Mouse (Mus musculus): ENCODE data around the gene Znrf2. TPM values are rescaled to one million over a fixed set of nuclear protein-coding genes. Genes with fewer than 3 reads are reported as not detected.

Znrf2 gene
- polyA plus RNA-seq, 1 experiment from 2014 or later, result 4.4 TPM

GRCm38 (mm10) chr6:54890221-54890620 is 73.5 kb downstream of the Znrf2 start:
- WGBS, result 50% methylated on average over 9 of the region's 9 CpGs

DNA sequence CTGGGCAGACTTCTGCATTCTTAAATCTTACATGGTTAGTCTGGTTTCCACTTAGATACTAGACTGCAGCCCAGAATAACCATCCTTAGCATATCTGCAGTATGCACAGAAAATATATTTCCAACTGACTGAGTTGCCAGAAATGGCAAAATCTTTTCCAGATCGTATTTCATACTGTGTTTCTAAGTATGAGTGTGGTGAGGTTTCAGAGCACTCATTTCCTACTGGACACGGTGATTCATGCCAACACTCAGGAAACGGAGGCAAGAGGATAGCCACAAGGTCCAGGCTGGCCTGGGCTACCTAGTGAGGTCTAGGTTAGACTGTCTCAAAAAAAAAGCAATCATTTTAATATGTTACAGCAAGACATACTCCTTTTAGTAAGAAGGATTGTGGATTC is 74.7 kb downstream of the Znrf2 start:
- Histone ChIP-seq H3K36me3 (no peaks in the 10 kb centered on the region), H3K4me3 (no peak overlapping the region), H3K9me3 (no peaks in the 10 kb centered on the region), H3K4me1 (peaks cover 3% of the 10 kb centered on the region; the same call in 1 of the 2 replicates), H3K27me3 (no peaks in the 10 kb centered on the region), H3K27ac (replicated peaks) (no peak overlapping the region), H3K9ac (replicated peaks) (no peak overlapping the region), H3K4me2 (replicated peaks) (no peak overlapping the region)
- ATAC-seq (ENCODE audit: low FRiP score, low read depth), result no peak
- WGBS, result 95% methylated on average over 3 of the region's 3 CpGs

More at GRCm38 (mm10) chr6:54890221-54890620, 73.5 kb downstream of the Znrf2 start:
- H3K4me1 ChIP-seq, result peaks cover 3% of the 10 kb centered on the region; the same call in 1 of the 2 replicates
- no peaks in the 10 kb centered on the region for H3K27me3 ChIP-seq
- no peak overlapping the region for H3K4me3 ChIP-seq
- no peaks in the 10 kb centered on the region for H3K36me3 ChIP-seq
- no peak for ATAC-seq (ENCODE audit: low FRiP score, low read depth)
- no peak overlapping the region for H3K27ac ChIP-seq (replicated peaks)
- H3K9ac ChIP-seq (replicated peaks), result no peak overlapping the region
- no peaks in the 10 kb centered on the region for H3K9me3 ChIP-seq
- no peak overlapping the region for H3K4me2 ChIP-seq (replicated peaks)

DNA sequence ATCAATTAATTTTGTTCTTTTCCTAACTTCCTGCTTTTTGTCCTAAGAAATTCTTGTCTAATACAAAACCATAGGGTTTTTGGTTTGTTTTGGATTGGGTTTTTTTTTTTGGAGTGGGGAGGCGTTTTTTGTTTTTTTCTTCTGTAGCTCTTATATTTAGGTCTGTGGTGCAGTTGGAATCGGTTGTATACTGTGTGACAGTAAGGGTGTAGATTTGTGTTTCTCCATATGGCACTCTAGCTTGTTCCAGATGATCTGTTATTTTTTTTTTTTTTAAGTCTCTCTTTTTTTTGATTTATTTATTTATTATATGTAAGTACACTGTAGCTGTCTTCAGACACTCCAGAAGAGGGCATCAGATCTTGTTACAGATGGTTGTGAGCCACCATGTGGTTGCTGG is 83.5 kb downstream of the Znrf2 start:
- no peak overlapping the region for H3K4me3 ChIP-seq
- no peaks in the 10 kb centered on the region for H3K4me1 ChIP-seq
- no peak overlapping the region for H3K27ac ChIP-seq (replicated peaks)
- no peak overlapping the region for H3K4me2 ChIP-seq (replicated peaks)
- H3K9me3 ChIP-seq, result no peaks in the 10 kb centered on the region
- no peaks in the 10 kb centered on the region for H3K27me3 ChIP-seq
- H3K36me3 ChIP-seq, result no peaks in the 10 kb centered on the region
- WGBS, result 79% methylated on average over 2 of the region's 2 CpGs
- H3K9ac ChIP-seq (replicated peaks), result no peak overlapping the region
- no peak for ATAC-seq (ENCODE audit: low FRiP score, low read depth)

GRCm38 (mm10) chr6:54902547-54902946 is 85.8 kb downstream of the Znrf2 start:
- no peaks in the 10 kb centered on the region for H3K9me3 ChIP-seq
- no peak for ATAC-seq (ENCODE audit: low FRiP score, low read depth)
- no peak overlapping the region for H3K27ac ChIP-seq (replicated peaks)
- H3K9ac ChIP-seq (replicated peaks), result no peak overlapping the region
- H3K4me3 ChIP-seq, result no peak overlapping the region
- WGBS, result 87% methylated on average over 2 of the region's 2 CpGs
- no peaks in the 10 kb centered on the region for H3K27me3 ChIP-seq
- H3K36me3 ChIP-seq, result no peaks in the 10 kb centered on the region
- no peaks in the 10 kb centered on the region for H3K4me1 ChIP-seq
- no peak overlapping the region for H3K4me2 ChIP-seq (replicated peaks)

GRCm38 (mm10) chr6:54906053-54907040 is 89.6 kb downstream of the Znrf2 start:
- Histone ChIP-seq H3K27me3 (no peaks in the 10 kb centered on the region), H3K9me3 (no peaks in the 10 kb centered on the region), H3K4me1 (no peaks in the 10 kb centered on the region), H3K9ac (replicated peaks) (no peak overlapping the region), H3K27ac (replicated peaks) (no peak overlapping the region), H3K36me3 (no peaks in the 10 kb centered on the region), H3K4me3 (no peak overlapping the region), H3K4me2 (replicated peaks) (no peak overlapping the region)
- ATAC-seq (ENCODE audit: low FRiP score, low read depth), result no peak
- 92% methylated on average over 10 of the region's 10 CpGs for WGBS

- no peak overlapping the region for H3K4me2 ChIP-seq (replicated peaks)
- H3K4me1 ChIP-seq, result no peaks in the 10 kb centered on the region
- H3K36me3 ChIP-seq, result no peaks in the 10 kb centered on the region
- ATAC-seq (ENCODE audit: low FRiP score, low read depth), result no peak
- no peak overlapping the region for H3K9ac ChIP-seq (replicated peaks)
- H3K27me3 ChIP-seq, result no peaks in the 10 kb centered on the region
- H3K27ac ChIP-seq (replicated peaks), result no peak overlapping the region
- H3K9me3 ChIP-seq, result no peaks in the 10 kb centered on the region
- WGBS, result 90% methylated on average over 4 of the region's 4 CpGs
- no peak overlapping the region for H3K4me3 ChIP-seq
Measured at GRCm38 (mm10) chr6:54914977-54915376, 98.3 kb downstream of the Znrf2 start.

DNA sequence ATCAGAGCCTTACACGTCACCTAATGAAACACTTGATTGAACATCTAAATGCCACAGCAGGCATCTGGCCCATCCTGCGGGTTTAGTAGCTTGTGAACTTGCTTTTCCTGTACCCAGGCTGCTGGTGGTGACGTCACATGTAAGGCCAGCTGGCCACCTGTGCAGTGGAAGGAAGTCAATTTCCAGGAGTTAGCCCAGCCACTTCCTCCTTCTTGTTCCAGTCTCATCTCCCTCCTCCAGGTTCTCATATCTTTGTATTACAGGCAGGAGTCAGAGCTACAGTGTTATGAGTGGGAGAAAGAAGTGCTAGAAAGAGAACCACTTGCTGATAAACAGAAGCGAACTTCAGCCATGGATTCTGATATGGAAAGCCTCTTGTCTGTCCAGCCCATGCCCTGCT is 99.4 kb downstream of the Znrf2 start:
- no peak for ATAC-seq (ENCODE audit: low FRiP score, low read depth)
- H3K27me3 ChIP-seq, result no peaks in the 10 kb centered on the region
- WGBS, result 66% methylated on average over 4 of the region's 4 CpGs
- no peak overlapping the region for H3K4me3 ChIP-seq
- no peaks in the 10 kb centered on the region for H3K4me1 ChIP-seq
- no peaks in the 10 kb centered on the region for H3K36me3 ChIP-seq
- no peak overlapping the region for H3K9ac ChIP-seq (replicated peaks)
- no peaks in the 10 kb centered on the region for H3K9me3 ChIP-seq
- H3K27ac ChIP-seq (replicated peaks), result no peak overlapping the region
- H3K4me2 ChIP-seq (replicated peaks), result no peak overlapping the region

DNA sequence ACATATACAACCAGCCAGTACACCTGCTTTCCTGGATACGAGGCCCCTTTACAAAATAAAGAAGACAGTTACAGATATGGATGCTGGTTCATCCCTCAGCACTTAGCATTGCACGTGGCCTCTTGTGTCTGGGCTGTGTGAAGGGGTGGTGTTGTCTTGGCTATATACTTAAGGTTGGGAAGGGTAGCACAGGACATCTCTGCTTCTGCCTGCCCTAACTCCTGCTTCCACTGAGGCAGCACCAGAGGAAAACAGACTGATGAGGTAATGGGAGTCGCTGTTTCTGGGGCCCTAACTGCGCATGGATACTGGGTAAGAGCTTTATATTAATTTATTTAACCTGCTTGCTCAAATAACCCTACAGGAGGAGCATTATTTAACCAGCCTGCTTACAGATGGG is 100.2 kb downstream of the Znrf2 start:
- H3K9me3 ChIP-seq, result no peaks in the 10 kb centered on the region
- no peak for ATAC-seq (ENCODE audit: low FRiP score, low read depth)
- H3K27me3 ChIP-seq, result no peaks in the 10 kb centered on the region
- no peak overlapping the region for H3K9ac ChIP-seq (replicated peaks)
- H3K4me2 ChIP-seq (replicated peaks), result no peak overlapping the region
- 81% methylated on average over 4 of the region's 4 CpGs for WGBS
- H3K36me3 ChIP-seq, result no peaks in the 10 kb centered on the region
- no peaks in the 10 kb centered on the region for H3K4me1 ChIP-seq
- H3K27ac ChIP-seq (replicated peaks), result no peak overlapping the region
- no peak overlapping the region for H3K4me3 ChIP-seq

- H3K27ac ChIP-seq (replicated peaks), result no peak overlapping the region
- H3K36me3 ChIP-seq, result no peaks in the 10 kb centered on the region
- no peak overlapping the region for H3K9ac ChIP-seq (replicated peaks)
- no peaks in the 10 kb centered on the region for H3K4me1 ChIP-seq
- H3K9me3 ChIP-seq, result no peaks in the 10 kb centered on the region
- no peak overlapping the region for H3K4me2 ChIP-seq (replicated peaks)
- H3K4me3 ChIP-seq, result no peak overlapping the region
- WGBS, result 53% methylated on average over 4 of the region's 4 CpGs
- ATAC-seq (ENCODE audit: low FRiP score, low read depth), result no peak
- H3K27me3 ChIP-seq, result no peaks in the 10 kb centered on the region
Measured at GRCm38 (mm10) chr6:54917523-54917922, 100.8 kb downstream of the Znrf2 start.

- H3K4me1 ChIP-seq, result no peaks in the 10 kb centered on the region
- H3K4me2 ChIP-seq (replicated peaks), result no peak overlapping the region
- no peaks in the 10 kb centered on the region for H3K36me3 ChIP-seq
- 86% methylated on average over 5 of the region's 5 CpGs for WGBS
- no peak for ATAC-seq (ENCODE audit: low FRiP score, low read depth)
- H3K9me3 ChIP-seq, result no peaks in the 10 kb centered on the region
- H3K4me3 ChIP-seq, result no peak overlapping the region
- no peaks in the 10 kb centered on the region for H3K27me3 ChIP-seq
- H3K9ac ChIP-seq (replicated peaks), result no peak overlapping the region
- no peak overlapping the region for H3K27ac ChIP-seq (replicated peaks)
Measured at GRCm38 (mm10) chr6:54918521-54918920, 101.8 kb downstream of the Znrf2 start.

DNA sequence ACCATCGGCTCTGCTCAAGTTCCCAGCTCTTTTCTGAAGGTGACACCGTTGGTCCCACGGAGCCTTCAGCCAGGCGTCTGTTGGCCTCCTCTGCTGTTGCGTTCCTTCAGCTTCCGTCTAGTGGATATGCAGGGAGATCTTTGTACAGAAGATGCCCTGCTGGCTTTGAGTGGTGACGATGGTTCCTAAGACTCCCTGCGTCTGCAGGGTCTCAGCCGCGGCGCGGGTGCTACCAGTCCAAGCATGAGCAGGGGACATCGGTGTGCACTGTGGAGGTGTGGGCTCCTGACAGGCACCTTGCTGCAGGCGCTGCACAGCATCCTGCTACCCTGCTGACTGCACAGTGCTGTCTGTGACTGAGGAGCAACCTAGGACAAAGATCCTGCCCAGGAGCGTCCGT is 107.8 kb downstream of the Znrf2 start:
- no peak overlapping the region for H3K4me2 ChIP-seq (replicated peaks)
- H3K4me3 ChIP-seq, result no peak overlapping the region
- WGBS, result 89% methylated on average over 16 of the region's 16 CpGs
- no peak overlapping the region for H3K27ac ChIP-seq (replicated peaks)
- H3K36me3 ChIP-seq, result no peaks in the 10 kb centered on the region
- H3K9me3 ChIP-seq, result no peaks in the 10 kb centered on the region
- H3K9ac ChIP-seq (replicated peaks), result no peak overlapping the region
- H3K27me3 ChIP-seq, result no peaks in the 10 kb centered on the region
- ATAC-seq (ENCODE audit: low FRiP score, low read depth), result no peak
- H3K4me1 ChIP-seq, result no peaks in the 10 kb centered on the region

DNA sequence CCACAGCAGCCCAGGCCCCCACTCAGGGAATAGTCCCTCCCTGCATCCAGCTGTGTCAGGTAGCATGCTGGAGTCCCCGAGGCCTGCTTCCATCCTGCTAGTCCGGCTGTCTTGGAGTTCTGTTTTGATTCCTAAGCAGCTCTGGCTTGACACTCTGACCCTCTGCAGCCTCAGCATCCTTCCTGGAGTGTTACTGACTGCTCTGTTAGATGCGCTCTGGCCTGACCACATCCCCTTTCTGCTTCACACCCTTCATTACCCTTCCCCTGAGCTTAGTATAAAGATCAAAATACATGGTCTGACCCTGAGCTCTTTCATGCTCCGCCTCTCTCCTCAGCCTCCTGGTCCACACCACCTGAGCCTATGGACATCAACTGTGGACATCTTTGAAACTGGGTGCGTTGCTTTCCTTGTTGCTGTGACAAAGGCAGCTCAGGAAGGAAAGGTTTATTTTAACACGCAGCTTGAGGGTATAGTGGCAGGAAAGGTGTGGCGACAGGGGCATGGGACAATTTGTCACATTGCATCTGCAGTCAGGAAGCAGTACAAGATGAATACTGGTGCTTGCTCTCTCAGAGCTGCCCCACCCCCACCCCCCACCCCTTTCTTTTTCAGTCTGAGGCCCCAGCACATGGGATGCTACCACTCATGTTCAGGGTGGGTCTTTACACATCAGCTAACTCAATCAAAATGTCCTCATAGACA is 109.2 kb downstream of the Znrf2 start:
- Histone ChIP-seq H3K9ac (replicated peaks) (no peak overlapping the region), H3K27ac (replicated peaks) (no peak overlapping the region), H3K9me3 (no peaks in the 10 kb centered on the region), H3K27me3 (no peaks in the 10 kb centered on the region), H3K4me3 (no peak overlapping the region), H3K4me1 (no peaks in the 10 kb centered on the region), H3K36me3 (no peaks in the 10 kb centered on the region), H3K4me2 (replicated peaks) (no peak overlapping the region)
- 75% methylated on average over 7 of the region's 7 CpGs for WGBS
- no peak for ATAC-seq (ENCODE audit: low FRiP score, low read depth)

Data from midbrain, embryonic 12.5 days (tissue).